Mouse (Mus musculus) neural tube, embryonic 11.5 days (tissue): ENCODE results near the gene Ap2b1. TPM values are rescaled to one million over a fixed set of nuclear protein-coding genes. Genes with fewer than 3 reads are reported as not detected.

ENCODE experiments used
- ATAC-seq: fragments of 200-750 bp; cut with Nextera tagmentation; 2 replicates; pipeline ENCODE4 v1.8.0; 2017; ENCODE audit warnings: moderate number of reproducible peaks, mild to moderate bottlenecking, moderate TSS enrichment, moderate library complexity; ENCODE audit not compliant: insufficient read depth, low FRiP score, low TSS enrichment
- DNase-seq: peaks from one replicate; pipeline ENCODE4 v3.0.0-alpha.2; 2015; ENCODE audit warnings: low spot score
- H3K27ac ChIP-seq: fragments of 300-500 bp; sonication (generic); 2 replicates; pipeline ENCODE4 v1.5.1; 2014; ENCODE audit warnings: low read depth, mild to moderate bottlenecking, low read length
- H3K27me3 ChIP-seq: fragments of 300-500 bp; sonication (generic); 2 replicates; pipeline ENCODE4 v1.6.1; 2014; ENCODE audit warnings: mild to moderate bottlenecking, low read length, mixed read lengths; ENCODE audit not compliant: control insufficient read depth, insufficient read depth
- H3K36me3 ChIP-seq: fragments of 300-500 bp; sonication (generic); 2 replicates; pipeline ENCODE4 v1.6.1; 2014; ENCODE audit warnings: mild to moderate bottlenecking, low read length, moderate library complexity, mixed read lengths; ENCODE audit not compliant: control insufficient read depth, insufficient read depth
- H3K4me1 ChIP-seq: fragments of 300-500 bp; sonication (generic); 2 replicates; pipeline ENCODE4 v1.6.1; 2014; ENCODE audit warnings: low read length, mixed read lengths; ENCODE audit not compliant: control insufficient read depth, insufficient read depth
- H3K4me2 ChIP-seq: fragments of 300-500 bp; sonication (generic); 2 replicates; pipeline ENCODE4 v1.6.1; 2014; ENCODE audit warnings: low read depth, mild to moderate bottlenecking, moderate library complexity
- H3K4me3 ChIP-seq: fragments of 300-500 bp; sonication (generic); 2 replicates; pipeline ENCODE4 v1.5.1; 2014; ENCODE audit warnings: low read depth, low read length
- H3K9ac ChIP-seq: fragments of 300-500 bp; sonication (generic); 2 replicates; pipeline ENCODE4 v1.6.1; 2014; ENCODE audit warnings: mild to moderate bottlenecking, low read length
- H3K9me3 ChIP-seq: fragments of 300-500 bp; sonication (generic); 2 replicates; pipeline ENCODE4 v1.6.1; 2016; ENCODE audit warnings: low read length; ENCODE audit not compliant: control insufficient read depth
- WGBS: fragments of 180-500 bp; shearing (Covaris S2); extraction: QIAGEN DNeasy Blood & Tissue Kit; methylation state at CpG from one replicate; pipeline ENCODE4 v1.1.7; 2014; 5-methylcytosine and 5-hydroxymethylcytosine counted together
- polyA plus RNA-seq: library from polyadenylated mRNA; unstranded; fragments of >200 nt; fragmentation: Nextera tagmentation; extraction: Ambion mirVana; gene quantifications from 2 replicates; pipeline ENCODE4 v1.2.1, GENCODE M21; 2014

Gene Ap2b1
- polyA plus RNA-seq, 1 experiment from 2014 or later, result 134 TPM

DNA sequence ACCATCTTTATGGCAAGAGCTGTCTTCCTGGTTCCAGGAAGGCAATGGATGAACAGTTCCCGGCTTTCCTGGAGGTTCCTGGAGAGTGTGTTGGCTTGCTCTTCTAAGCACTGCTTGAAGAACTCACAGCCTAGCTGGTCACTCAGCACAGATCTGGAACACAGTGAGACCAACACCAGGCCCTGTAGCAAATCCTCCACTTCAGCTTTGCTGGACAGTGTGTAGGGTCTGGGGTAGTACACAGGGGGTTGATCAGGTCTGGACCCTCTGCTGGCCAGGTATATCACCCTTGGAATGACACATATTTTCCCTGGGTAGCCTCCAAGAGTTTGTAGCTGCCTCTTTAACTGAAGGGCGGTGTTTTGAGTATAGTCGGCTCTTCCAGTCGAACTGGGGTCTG, 19.8 kb upstream of the Ap2b1 start:
- H3K4me3 ChIP-seq, result no peak overlapping the region

GRCm38 (mm10) chr11:83279691-83280090, 19.1 kb upstream of the Ap2b1 start:
- Histone ChIP-seq H3K9me3 (no peaks in the 10 kb centered on the region), H3K27me3 (no peaks in the 10 kb centered on the region), H3K4me1 (no peaks in the 10 kb centered on the region), H3K4me2 (no peak overlapping the region), H3K36me3 (no peaks in the 10 kb centered on the region), H3K27ac (no peak overlapping the region), H3K9ac (no peak overlapping the region), H3K4me3 (no peak overlapping the region)
- DNase-seq (no peak), ATAC-seq (no peak)
- 84% methylated on average over 6 of the region's 6 CpGs for WGBS

More for the DNA sequence above, 19.8 kb upstream of the Ap2b1 start:
- H3K4me1 ChIP-seq, result no peaks in the 10 kb centered on the region
- H3K27ac ChIP-seq, result no peak overlapping the region
- DNase-seq, result no peak
- H3K9me3 ChIP-seq, result no peaks in the 10 kb centered on the region
- no peak for ATAC-seq
- H3K4me2 ChIP-seq, result no peak overlapping the region
- H3K27me3 ChIP-seq, result no peaks in the 10 kb centered on the region
- 86% methylated on average over 4 of the region's 4 CpGs for WGBS
- H3K36me3 ChIP-seq, result no peaks in the 10 kb centered on the region
- no peak overlapping the region for H3K9ac ChIP-seq

DNA sequence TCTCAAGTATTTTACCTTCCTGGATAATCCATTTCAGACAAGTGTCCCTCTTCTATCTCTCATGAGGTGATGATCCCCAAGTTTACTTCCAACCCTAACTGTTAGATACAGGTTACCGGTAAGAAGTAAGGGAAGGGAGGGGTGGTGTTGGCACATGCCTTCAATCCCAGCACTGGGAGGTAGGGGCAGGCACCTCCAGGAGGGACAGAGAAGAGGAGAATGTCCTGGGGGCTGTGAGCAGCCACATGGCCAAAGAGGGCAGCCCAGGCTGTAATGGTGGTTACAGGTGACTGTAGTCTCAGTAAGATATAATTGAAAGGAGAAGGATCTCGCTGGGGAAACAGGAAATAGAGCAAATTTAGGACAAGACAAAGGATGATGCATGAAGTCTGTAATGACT, 16.7 kb upstream of the Ap2b1 start:
- Histone ChIP-seq H3K27me3 (no peaks in the 10 kb centered on the region), H3K9me3 (no peaks in the 10 kb centered on the region), H3K36me3 (no peaks in the 10 kb centered on the region), H3K4me2 (no peak overlapping the region), H3K4me1 (no peaks in the 10 kb centered on the region), H3K9ac (no peak overlapping the region), H3K4me3 (no peak overlapping the region), H3K27ac (no peak overlapping the region)
- 61% methylated on average over 2 of the region's 2 CpGs for WGBS
- no peak for ATAC-seq
- DNase-seq, result no peak

DNA sequence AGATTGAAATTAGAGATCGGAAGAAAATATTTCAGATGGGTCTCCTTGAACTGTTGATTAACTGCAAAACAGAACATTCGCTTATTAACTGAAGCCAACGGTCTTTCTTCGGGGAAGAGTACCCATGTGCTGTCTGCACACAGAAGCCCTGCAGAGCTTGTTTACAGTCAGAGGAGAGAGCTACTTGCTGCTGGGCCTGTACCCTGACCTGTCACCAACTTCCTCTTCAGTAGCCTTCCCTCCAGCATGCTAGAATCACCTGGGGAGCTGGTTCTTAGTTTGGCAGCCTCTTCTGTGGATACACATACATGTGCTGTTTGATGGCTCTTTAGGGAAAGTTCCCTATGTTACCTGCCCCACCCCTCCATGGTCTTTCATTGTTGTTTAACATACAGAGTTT, 13.2 kb upstream of the Ap2b1 start:
- H3K9me3 ChIP-seq, result no peaks in the 10 kb centered on the region
- H3K27me3 ChIP-seq, result no peaks in the 10 kb centered on the region
- no peak overlapping the region for H3K4me2 ChIP-seq
- H3K9ac ChIP-seq, result no peak overlapping the region
- H3K27ac ChIP-seq, result no peak overlapping the region
- DNase-seq (no peak), ATAC-seq (no peak)
- 94% methylated on average over 4 of the region's 4 CpGs for WGBS
- no peak overlapping the region for H3K4me3 ChIP-seq
- H3K36me3 ChIP-seq, result no peaks in the 10 kb centered on the region
- no peaks in the 10 kb centered on the region for H3K4me1 ChIP-seq

DNA sequence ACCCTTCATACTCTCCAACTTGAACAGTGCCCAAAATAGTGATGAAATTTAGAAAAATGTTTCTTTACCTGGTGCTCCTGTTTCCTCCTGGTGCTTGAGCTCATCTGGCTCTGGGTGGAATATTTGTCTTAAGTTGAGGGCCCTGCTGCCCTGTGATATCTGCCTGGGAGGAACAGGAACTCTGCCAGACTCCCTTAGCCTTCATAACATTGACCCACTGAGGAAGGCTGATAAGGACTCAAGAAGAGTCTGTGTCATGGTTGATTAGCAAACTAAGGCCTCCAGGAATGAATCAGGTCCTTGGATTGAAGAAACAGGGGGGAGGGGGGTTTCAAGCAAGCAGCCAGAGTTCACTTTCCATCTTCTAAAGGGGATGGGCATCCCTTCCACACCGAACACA, 12.3 kb upstream of the Ap2b1 start, which contains the start of gene Slfn14:
TSS of gene Slfn14 (minus strand) at position 161 of the 400 bp plus-strand sequence.
- H3K4me1 ChIP-seq, result no peaks in the 10 kb centered on the region
- no peaks in the 10 kb centered on the region for H3K36me3 ChIP-seq
- H3K9me3 ChIP-seq, result no peaks in the 10 kb centered on the region
- ATAC-seq, result no peak
- no peak within 1 kb of the TSS for H3K4me3 ChIP-seq
- H3K27ac ChIP-seq, result no peak within 1 kb of the TSS
- no peak within 1 kb of the TSS for H3K4me2 ChIP-seq
- H3K9ac ChIP-seq, result no peak within 1 kb of the TSS
- no peaks in the 10 kb centered on the region for H3K27me3 ChIP-seq
- 80% methylated on average over 1 of the region's 1 CpGs for WGBS
- no peak for DNase-seq

- 91% methylated on average over 5 of the region's 5 CpGs for WGBS
- DNase-seq (no peak), ATAC-seq (no peak)
- no peak overlapping the region for H3K4me2 ChIP-seq
- no peaks in the 10 kb centered on the region for H3K9me3 ChIP-seq
- H3K9ac ChIP-seq, result no peak overlapping the region
- H3K27ac ChIP-seq, result no peak overlapping the region
- H3K27me3 ChIP-seq, result no peaks in the 10 kb centered on the region
- no peaks in the 10 kb centered on the region for H3K36me3 ChIP-seq
- no peak overlapping the region for H3K4me3 ChIP-seq
- H3K4me1 ChIP-seq, result peaks cover 8% of the 10 kb centered on the region
These were observed 9.8 kb upstream of the Ap2b1 start for GRCm38 (mm10) chr11:83289036-83289435.

DNA sequence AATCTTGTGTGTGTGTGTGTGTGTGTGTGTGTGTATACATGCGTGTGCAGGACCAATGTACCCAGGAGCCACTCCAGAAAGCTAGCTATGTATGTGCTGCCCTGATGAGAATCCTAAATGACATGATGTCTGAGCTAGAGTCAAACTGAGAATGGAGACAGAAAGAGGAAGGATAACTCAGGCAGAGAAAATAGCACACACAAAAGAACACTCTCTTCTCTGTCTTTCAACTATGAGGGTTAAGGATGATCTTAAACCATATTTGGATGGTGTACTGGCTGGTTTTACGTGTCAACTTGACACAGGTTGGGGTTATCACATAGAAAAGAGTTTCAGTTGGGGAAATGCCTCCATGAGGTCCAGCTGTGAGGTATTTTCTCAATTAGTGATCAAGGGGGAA, 9.2 kb upstream of the Ap2b1 start:
- Histone ChIP-seq H3K27me3 (no peaks in the 10 kb centered on the region), H3K4me1 (peaks cover 8% of the 10 kb centered on the region), H3K27ac (no peak overlapping the region), H3K4me2 (no peak overlapping the region), H3K36me3 (no peaks in the 10 kb centered on the region), H3K9ac (no peak overlapping the region), H3K4me3 (no peak overlapping the region), H3K9me3 (no peaks in the 10 kb centered on the region)
- 85% methylated on average over 2 of the region's 2 CpGs for WGBS
- no peak for DNase-seq
- ATAC-seq, result no peak

DNA sequence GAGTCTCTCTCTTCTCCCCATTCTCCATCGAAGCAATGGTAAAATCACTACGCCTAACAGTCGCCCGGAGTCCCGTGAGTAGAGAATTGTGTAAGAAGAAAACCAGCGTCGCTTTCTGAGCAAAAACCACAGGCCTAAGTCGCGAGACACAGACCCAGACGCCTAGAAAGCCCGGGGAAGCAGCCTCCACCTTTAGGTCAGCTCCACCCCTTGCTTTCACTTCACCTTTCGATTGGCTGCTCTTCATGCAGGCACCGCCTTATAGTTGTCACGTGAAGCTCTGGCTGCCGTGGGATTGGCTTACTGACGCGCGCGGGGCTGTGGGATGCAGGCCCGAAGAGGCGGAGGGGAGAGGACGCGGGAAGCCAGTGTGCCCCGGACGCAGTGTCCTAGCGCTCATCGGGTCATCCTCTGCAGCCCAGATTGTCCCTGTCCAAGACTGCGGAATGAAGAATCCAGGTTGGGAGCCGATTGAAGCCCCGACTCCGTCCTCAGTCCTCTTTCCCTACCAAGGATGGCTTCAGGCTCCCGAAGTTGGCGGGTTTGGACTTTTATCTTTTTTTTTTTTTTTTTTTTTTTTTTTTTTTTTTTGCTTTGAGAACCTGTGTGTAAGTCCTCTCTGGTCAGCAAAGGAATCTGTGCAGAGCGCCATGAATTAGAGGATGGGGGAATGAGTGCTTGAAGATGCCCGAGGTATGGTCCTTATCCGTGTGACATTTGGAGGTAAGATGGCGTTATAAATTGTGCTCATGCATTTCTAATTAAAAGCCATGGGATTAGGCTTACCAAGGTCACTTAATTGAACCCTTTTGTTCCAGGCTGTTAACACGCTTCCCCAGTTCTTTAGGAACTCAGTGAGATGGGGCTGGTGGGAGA, 7.2 kb upstream of the Ap2b1 start:
- H3K4me1 ChIP-seq, result peaks cover 8% of the 10 kb centered on the region
- H3K27me3 ChIP-seq, result no peaks in the 10 kb centered on the region
- H3K9me3 ChIP-seq, result no peaks in the 10 kb centered on the region
- DNase-seq (peak; percentile 95), ATAC-seq (peak; percentile 100)
- H3K27ac ChIP-seq, result no peak overlapping the region
- H3K4me3 ChIP-seq, result peak overlapping the region; percentile 56
- peak overlapping the region; percentile 57 for H3K4me2 ChIP-seq
- under 1% methylated on average over 38 of the region's 38 CpGs for WGBS
- H3K36me3 ChIP-seq, result no peaks in the 10 kb centered on the region; the same call in 1 of the 2 replicates
- H3K9ac ChIP-seq, result peak overlapping the region; percentile 69

DNA sequence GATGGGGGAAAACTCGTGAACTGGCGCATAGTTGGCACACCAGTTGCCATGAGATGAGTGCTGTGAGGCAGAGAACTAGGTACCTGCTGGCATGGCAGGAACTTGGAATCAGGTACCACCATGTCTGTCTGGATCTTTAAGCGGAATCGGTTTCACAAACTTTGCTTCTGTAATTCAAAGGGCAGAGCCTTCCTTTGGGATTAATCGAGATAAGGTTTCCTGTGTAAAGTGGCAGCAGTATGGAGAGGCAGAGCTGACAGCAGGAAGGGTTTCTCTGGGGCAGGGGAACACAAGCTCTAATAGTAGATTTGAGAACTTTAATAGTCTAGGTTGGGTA, 6.6 kb upstream of the Ap2b1 start:
- H3K9me3 ChIP-seq, result no peaks in the 10 kb centered on the region
- peak overlapping the region; percentile 69 for H3K9ac ChIP-seq
- no peaks in the 10 kb centered on the region; the same call in 1 of the 2 replicates for H3K36me3 ChIP-seq
- no peak for ATAC-seq
- 4% methylated on average over 5 of the region's 5 CpGs for WGBS
- DNase-seq, result peak; percentile 20
- no peak overlapping the region for H3K27ac ChIP-seq
- peak overlapping the region; percentile 57 for H3K4me2 ChIP-seq
- no peaks in the 10 kb centered on the region for H3K27me3 ChIP-seq
- peaks cover 8% of the 10 kb centered on the region for H3K4me1 ChIP-seq
- H3K4me3 ChIP-seq, result peak overlapping the region; percentile 56
